Comparison of ENCODE assay signal across 9 mouse cellular contexts in the genomic region with DNA sequence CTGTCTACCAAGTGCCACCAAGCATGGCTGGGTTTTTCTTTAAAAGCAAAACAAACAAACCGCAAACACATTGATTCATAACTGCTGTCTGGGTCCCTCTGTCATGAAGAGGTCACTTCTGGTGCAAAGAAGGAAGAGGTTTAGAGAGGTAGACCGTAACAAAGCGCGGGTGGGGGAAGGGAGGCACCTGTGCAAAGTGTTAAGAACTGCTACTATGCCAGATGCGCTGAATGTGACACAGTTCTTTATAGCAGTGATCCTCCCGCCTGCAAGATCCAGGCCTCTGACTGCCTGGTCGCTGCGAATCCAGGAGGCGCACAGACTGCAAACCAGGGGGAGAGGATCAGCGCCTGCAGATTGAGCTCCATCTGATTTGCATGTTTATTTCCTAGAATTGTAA. TPM values are rescaled to one million over a fixed set of nuclear protein-coding genes. Genes with fewer than 3 reads are reported as not detected.
DNase-seq lines count a peak whose midpoint lies in the region; ATAC-seq and TF ChIP-seq lines count a peak whose summit lies in the region.
"Had no signal": no experiment of that assay in that cellular context is flagged by ENCODE, and none has a peak within 500 bp of the region (broad histone marks: within the 10 kb centered on the region; RNA-seq: fewer than 3 reads in every experiment).

No protein-coding gene starts in this region.

- H3K4me2 ChIP-seq in forebrain, embryonic 12.5 days: peak overlapping the region; percentile 94
- H3K4me2 ChIP-seq in midbrain, embryonic 11.5 days: no peak overlapping the region

- TF ChIP-seq CTCF in left cerebral cortex, adult 2 months (IDR thresholded peaks at IDR 0.05): no peak

- no peak for ATAC-seq in forebrain, embryonic 12.5 days (ENCODE audit: low FRiP score)
- ATAC-seq in midbrain, embryonic 11.5 days (ENCODE audit: low FRiP score): no peak

- no peak overlapping the region for H3K9ac ChIP-seq in forebrain, embryonic 12.5 days
- no peak overlapping the region for H3K9ac ChIP-seq in midbrain, embryonic 11.5 days (ENCODE audit: low read length)
- H3K9ac ChIP-seq: liver, embryonic 15.5 days had no signal

- H3K36me3 ChIP-seq in forebrain, embryonic 12.5 days (replicated peaks): no peaks in the 10 kb centered on the region
- no peaks in the 10 kb centered on the region for H3K36me3 ChIP-seq in midbrain, embryonic 11.5 days (ENCODE audit: control insufficient read depth, insufficient read depth, low read length)
- H3K36me3 ChIP-seq: liver, embryonic 15.5 days had no signal

- H3K4me3 ChIP-seq in forebrain, embryonic 12.5 days (replicated peaks): no peak overlapping the region
- no peak overlapping the region for H3K4me3 ChIP-seq in midbrain, embryonic 11.5 days (ENCODE audit: low read depth, low read length)
- H3K4me3 ChIP-seq in left cerebral cortex, adult 2 months: no peak overlapping the region

- 13% methylated on average over 10 of the region's 10 CpGs for WGBS in forebrain, embryonic 12.5 days
- WGBS in midbrain, embryonic 11.5 days: 7% methylated on average over 10 of the region's 10 CpGs

- intact Hi-C loops in left cerebral cortex, adult 2 months (cut with DNase I): loop anchor here (5.0 kb wide), 1 partner anchor 69 kb away; no protein-coding TSS in a partner anchor

- H3K4me1 ChIP-seq in forebrain, embryonic 12.5 days: peaks cover 41% of the 10 kb centered on the region
- H3K4me1 ChIP-seq in midbrain, embryonic 11.5 days (ENCODE audit: control insufficient read depth, insufficient read depth, low read length): peaks cover 26% of the 10 kb centered on the region
- H3K4me1 ChIP-seq: liver, embryonic 15.5 days had no signal

- DNase-seq in cerebellum, postnatal 10 days: peak; percentile 29 to 46
- no peak for DNase-seq in cerebellum, adult 9-10 months
- DNase-seq in A20 (ENCODE audit: low read depth, low spot score): peak; percentile 39
- DNase-seq in midbrain, embryonic 11.5 days (ENCODE audit: low spot score, missing footprints): peak; percentile 94
- peak; percentile 77 for DNase-seq in thymus, postnatal 0 days (ENCODE audit: low spot score)
- DNase-seq in left cerebral cortex, adult 2 months (ENCODE audit: extremely low spot score in 1 of 2, low spot score in 2 of 2): no peak
- no peak for DNase-seq in frontal cortex, postnatal 36 days (ENCODE audit: low spot score in 2 of 2)

- no peaks in the 10 kb centered on the region for H3K9me3 ChIP-seq in forebrain, embryonic 12.5 days
- no peaks in the 10 kb centered on the region for H3K9me3 ChIP-seq in midbrain, embryonic 11.5 days (ENCODE audit: control insufficient read depth, low read length)
- H3K9me3 ChIP-seq: liver, embryonic 15.5 days had no signal

- peaks cover 50% of the 10 kb centered on the region for H3K27me3 ChIP-seq in forebrain, embryonic 12.5 days
- H3K27me3 ChIP-seq in midbrain, embryonic 11.5 days (ENCODE audit: control insufficient read depth, insufficient read depth, low read length): peaks cover 37% of the 10 kb centered on the region

- H3K27ac ChIP-seq in forebrain, embryonic 12.5 days: peak overlapping the region; percentile 90
- no peak overlapping the region for H3K27ac ChIP-seq in midbrain, embryonic 11.5 days (ENCODE audit: low read depth, low read length)
- no peak overlapping the region for H3K27ac ChIP-seq in left cerebral cortex, adult 2 months
- H3K27ac ChIP-seq: liver, embryonic 15.5 days had no signal

RNA-seq across cellular contexts. Expression of a gene that starts 0.9 kb away (rescaled TPM):
- 24.5 and 25.8 TPM in 2 replicates for polyA plus RNA-seq in forebrain, embryonic 12.5 days (2016; fragmentation: Nextera tagmentation; extraction: Ambion mirVana)
- 14.3 and 14.9 TPM in 2 replicates for polyA plus RNA-seq in midbrain, embryonic 11.5 days (2014; fragmentation: Nextera tagmentation; extraction: Ambion mirVana)
- 2.6 and 3.2 TPM in 2 replicates for polyA plus RNA-seq in thymus, postnatal 0 days (2015; fragmentation: Nextera tagmentation; extraction: Ambion mirVana)
- 10 to 100 TPM; 11.6 to 12.1 TPM for total RNA-seq in left cerebral cortex, adult 2 months (2021)

Comparison
In these comparisons a context has a peak if more than half of its experiments do, and no peak if none do; other contexts are left out.
1. DNase-seq: peak in cerebellum, postnatal 10 days (2 of 2), A20 (single experiment), midbrain, embryonic 11.5 days (single experiment) and thymus, postnatal 0 days (single experiment); none in cerebellum, adult 9-10 months (single experiment), left cerebral cortex, adult 2 months (0 of 2) and frontal cortex, postnatal 36 days (0 of 2).